Mouse (Mus musculus): ENCODE results near the gene Olfr1377. TPM values are rescaled to one million over a fixed set of nuclear protein-coding genes. Genes with fewer than 3 reads are reported as not detected.
"Not testable (repeated sequence)": the region's sequence is repeated elsewhere in the genome, so short reads cannot be mapped to it uniquely, and the experiment has no call there.

The Olfr1377 gene
- total RNA-seq (2022), result not detected

- no peak for DNase-seq (ENCODE audit: low spot score in 2 of 2)
Measured at GRCm38 (mm10) chr11:50981667-50982066, at the start of gene Olfr1377. Gene Olfr1377, plus strand, starts transcription at chr11:50981967.

GRCm38 (mm10) chr11:50932040-50932439 is 49.7 kb upstream of the Olfr1377 start:
- no peak for DNase-seq (ENCODE audit: low spot score in 2 of 2)

GRCm38 (mm10) chr11:50938435-50938834 is 43.3 kb upstream of the Olfr1377 start:
- DNase-seq (ENCODE audit: low spot score in 2 of 2), result no peak

- DNase-seq (ENCODE audit: low spot score in 2 of 2), result peak in 1 of 2 experiments; percentile 24
Measured at GRCm38 (mm10) chr11:50939621-50940366, 42.0 kb upstream of the Olfr1377 start.

- DNase-seq (ENCODE audit: low spot score in 2 of 2), result no peak
Measured at GRCm38 (mm10) chr11:50942386-50942785, 39.4 kb upstream of the Olfr1377 start.

- DNase-seq (ENCODE audit: low spot score in 2 of 2), result no peak
Measured at GRCm38 (mm10) chr11:50943506-50943905, 38.3 kb upstream of the Olfr1377 start, which contains the start of gene 4933414I15Rik. Gene 4933414I15Rik, minus strand, starts transcription at chr11:50943765.

- no peak for DNase-seq (ENCODE audit: low spot score in 2 of 2)
Measured at GRCm38 (mm10) chr11:50952290-50952689, 29.5 kb upstream of the Olfr1377 start.

GRCm38 (mm10) chr11:50953665-50954064 is 28.1 kb upstream of the Olfr1377 start, which contains the start of gene Prop1:
Gene Prop1, minus strand, starts transcription at chr11:50953765.
- DNase-seq (ENCODE audit: low spot score in 2 of 2), result no peak

GRCm38 (mm10) chr11:50964886-50965285 is 16.9 kb upstream of the Olfr1377 start:
- DNase-seq (ENCODE audit: low spot score in 2 of 2), result no peak

- no peak for DNase-seq (ENCODE audit: low spot score in 2 of 2)
Measured at GRCm38 (mm10) chr11:50966230-50966629, 15.5 kb upstream of the Olfr1377 start, which contains the start of gene Olfr1378. Gene Olfr1378, plus strand, starts transcription at chr11:50966530.

- no peak for DNase-seq (ENCODE audit: low spot score in 2 of 2)
Measured at GRCm38 (mm10) chr11:50977216-50977615, 4.6 kb upstream of the Olfr1377 start.

GRCm38 (mm10) chr11:51003296-51003695 is 21.5 kb downstream of the Olfr1377 start, which contains the start of gene Olfr51:
Gene Olfr51, plus strand, starts transcription at chr11:51003596.
- DNase-seq (ENCODE audit: low spot score in 2 of 2), result no peak

GRCm38 (mm10) chr11:51011821-51012220 is 30.1 kb downstream of the Olfr1377 start:
- no peak for DNase-seq (ENCODE audit: low spot score in 2 of 2)

- no peak for DNase-seq (ENCODE audit: low spot score in 2 of 2)
Measured at GRCm38 (mm10) chr11:51013936-51014335, 32.2 kb downstream of the Olfr1377 start, which contains the start of gene Olfr54. Gene Olfr54, plus strand, starts transcription at chr11:51014236.

GRCm38 (mm10) chr11:51016341-51016740 is 34.6 kb downstream of the Olfr1377 start:
- no peak for DNase-seq (ENCODE audit: low spot score in 2 of 2)

- DNase-seq (ENCODE audit: low spot score in 2 of 2), result not testable (repeated sequence)
Measured at GRCm38 (mm10) chr11:51026811-51027210, 45.0 kb downstream of the Olfr1377 start.

- DNase-seq (ENCODE audit: low spot score in 2 of 2), result not testable (repeated sequence)
Measured at GRCm38 (mm10) chr11:51029381-51029780, 47.6 kb downstream of the Olfr1377 start.

- DNase-seq (ENCODE audit: low spot score in 2 of 2), result no peak
Measured at GRCm38 (mm10) chr11:51030225-51030624, 48.5 kb downstream of the Olfr1377 start.

- peak in 1 of 2 experiments; percentile 4 for DNase-seq (ENCODE audit: low spot score in 2 of 2)
Measured at GRCm38 (mm10) chr11:51032851-51033250, 51.1 kb downstream of the Olfr1377 start.

- not testable (repeated sequence) for DNase-seq (ENCODE audit: low spot score in 2 of 2)
Measured at GRCm38 (mm10) chr11:51034141-51034540, 52.4 kb downstream of the Olfr1377 start.

GRCm38 (mm10) chr11:51035951-51036350 is 54.2 kb downstream of the Olfr1377 start:
- DNase-seq (ENCODE audit: low spot score in 2 of 2), result no peak

All from layer of hippocampus, adult 8-10 months (tissue).